Mouse (Mus musculus) lung, embryonic 16.5 days (tissue): ENCODE measurements at regions not wholly inside any gene's neighbourhood (a gene's known extent, or its start where the extent isn't known, plus 50 kb on each side); places are given as distances from the start of the nearest gene placed in this dataset.
"Not testable (repeated sequence)": the region's sequence is repeated elsewhere in the genome, so short reads cannot be mapped to it uniquely, and the experiment has no call there.

ENCODE experiments used
- ATAC-seq: fragments of 200-750 bp; cut with Nextera tagmentation; 2 replicates; pipeline ENCODE4 v1.8.0; 2017; ENCODE audit warnings: low read depth, mild to moderate bottlenecking, moderate library complexity
- H3K27ac ChIP-seq: fragments of 300-500 bp; sonication (generic); 2 replicates; pipeline ENCODE4 v1.5.1; 2014; ENCODE audit warnings: mild to moderate bottlenecking, control low read depth, low read length
- H3K27me3 ChIP-seq: fragments of 300-500 bp; sonication (generic); 2 replicates; pipeline ENCODE4 v1.6.1; 2014; ENCODE audit warnings: low read depth, low read length, mixed read lengths; ENCODE audit not compliant: control insufficient read depth, insufficient read depth
- H3K36me3 ChIP-seq: fragments of 300-500 bp; sonication (generic); 2 replicates; pipeline ENCODE4 v1.6.1; 2014; ENCODE audit warnings: low read length; ENCODE audit not compliant: control insufficient read depth, insufficient read depth
- H3K4me1 ChIP-seq: fragments of 300-500 bp; sonication (generic); replicated peaks from 2 replicates; pipeline ENCODE4 v1.6.1; 2014; ENCODE audit warnings: low read length, mixed read lengths; ENCODE audit not compliant: control insufficient read depth, insufficient read depth
- H3K4me2 ChIP-seq: fragments of 300-500 bp; sonication (generic); 2 replicates; pipeline ENCODE4 v1.6.1; 2014; ENCODE audit warnings: low read depth, low read length, control low read depth
- H3K4me3 ChIP-seq: fragments of 300-500 bp; sonication (generic); 2 replicates; pipeline ENCODE4 v1.5.1; 2014; ENCODE audit warnings: mild to moderate bottlenecking, low read length, control low read depth
- H3K9ac ChIP-seq: fragments of 300-500 bp; sonication (generic); 2 replicates; pipeline ENCODE4 v1.6.1; 2014; ENCODE audit warnings: low read length, control low read depth
- H3K9me3 ChIP-seq: fragments of 300-500 bp; sonication (generic); 2 replicates; pipeline ENCODE4 v1.6.1; 2016; ENCODE audit warnings: low read length; ENCODE audit not compliant: control insufficient read depth
- WGBS: fragments of 180-500 bp; shearing (Covaris S2); extraction: QIAGEN DNeasy Blood & Tissue Kit; methylation state at CpG from one replicate; pipeline ENCODE4 v1.1.7; 2014; 5-methylcytosine and 5-hydroxymethylcytosine counted together

DNA sequence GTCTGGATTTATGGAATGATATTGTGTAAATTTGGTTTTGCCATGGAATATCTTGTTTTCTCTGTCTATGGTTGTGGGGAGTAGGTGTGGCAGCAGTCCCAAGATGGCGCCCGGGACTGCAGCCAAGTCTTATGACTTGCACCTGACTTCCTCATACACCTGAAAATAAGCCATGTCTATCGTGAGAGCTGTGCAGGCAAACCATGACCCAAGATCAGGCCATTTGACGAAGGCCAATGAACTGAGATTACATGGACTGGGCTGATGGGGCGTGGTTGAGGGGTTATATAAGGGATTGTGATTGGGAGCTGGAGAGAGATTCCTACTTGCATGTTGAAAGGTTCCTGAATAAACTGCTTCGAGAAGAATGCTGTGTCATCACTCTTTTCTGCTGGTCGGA lies 139.5 kb downstream of the Slc6a15 start:
- H3K9ac ChIP-seq, ATAC-seq: not testable (repeated sequence)
- WGBS: 88% methylated on average over 7 of the region's 7 CpGs

DNA sequence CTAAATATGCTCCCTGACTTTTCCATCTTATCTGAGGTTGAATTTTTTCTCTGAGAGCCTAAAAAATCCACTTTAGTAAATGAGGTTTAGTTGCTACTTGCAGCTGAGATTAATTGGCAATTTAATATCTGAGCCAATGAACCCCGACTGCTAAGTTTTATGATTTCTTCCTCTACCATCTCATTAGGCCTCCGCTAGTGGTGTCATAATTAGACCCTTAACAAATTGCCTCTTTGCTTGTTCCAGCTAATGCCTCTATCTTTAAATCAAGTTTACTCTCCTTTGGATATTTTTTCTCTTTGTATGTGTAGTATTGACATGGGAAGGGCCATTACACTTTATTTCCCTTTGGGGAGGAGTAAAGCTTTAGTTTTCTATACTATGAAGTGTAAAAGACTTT lies 176.9 kb downstream of the Slc6a15 start:
- H3K27me3 ChIP-seq: no peaks in the 10 kb centered on the region
- no peak for ATAC-seq
- H3K9ac ChIP-seq: no peak overlapping the region
- no peak overlapping the region for H3K4me3 ChIP-seq
- H3K27ac ChIP-seq: no peak overlapping the region
- no peaks in the 10 kb centered on the region for H3K4me1 ChIP-seq
- H3K4me2 ChIP-seq: no peak overlapping the region
- no peaks in the 10 kb centered on the region for H3K9me3 ChIP-seq
- 93% methylated on average over 2 of the region's 2 CpGs for WGBS
- no peaks in the 10 kb centered on the region for H3K36me3 ChIP-seq

More for the DNA sequence above, 139.5 kb downstream of the Slc6a15 start:
- not testable (repeated sequence) for H3K4me3 ChIP-seq, H3K27ac ChIP-seq, H3K4me2 ChIP-seq, H3K36me3 ChIP-seq, H3K27me3 ChIP-seq, H3K4me1 ChIP-seq, H3K9me3 ChIP-seq

DNA sequence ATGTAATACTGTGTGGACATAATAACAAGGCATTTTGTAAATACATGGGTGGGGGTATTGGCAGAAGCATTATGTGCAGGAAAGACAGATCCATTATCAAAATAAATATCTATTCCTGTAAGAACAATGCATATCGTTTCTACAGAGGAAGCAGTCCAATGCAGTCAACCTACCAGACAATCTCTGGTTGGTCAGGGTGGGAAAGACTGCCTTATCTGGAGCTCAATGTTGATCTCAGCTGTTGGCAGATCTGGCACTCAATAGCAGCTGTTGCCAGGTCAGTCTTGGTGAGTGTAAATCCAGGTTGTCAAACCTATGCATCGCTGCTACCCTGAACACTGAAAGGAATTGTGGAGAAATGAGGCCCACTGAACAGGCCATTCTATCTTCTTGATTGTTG lies 181.9 kb downstream of the Slc6a15 start:
- peak; percentile 59; the same call in 1 of the 2 replicates for ATAC-seq
- H3K4me2 ChIP-seq: no peak overlapping the region
- no peak overlapping the region for H3K9ac ChIP-seq
- H3K4me1 ChIP-seq: no peaks in the 10 kb centered on the region
- no peaks in the 10 kb centered on the region for H3K27me3 ChIP-seq
- WGBS: 57% methylated on average over 2 of the region's 2 CpGs
- H3K9me3 ChIP-seq: no peaks in the 10 kb centered on the region
- no peak overlapping the region for H3K27ac ChIP-seq
- H3K4me3 ChIP-seq: no peak overlapping the region
- H3K36me3 ChIP-seq: no peaks in the 10 kb centered on the region

DNA sequence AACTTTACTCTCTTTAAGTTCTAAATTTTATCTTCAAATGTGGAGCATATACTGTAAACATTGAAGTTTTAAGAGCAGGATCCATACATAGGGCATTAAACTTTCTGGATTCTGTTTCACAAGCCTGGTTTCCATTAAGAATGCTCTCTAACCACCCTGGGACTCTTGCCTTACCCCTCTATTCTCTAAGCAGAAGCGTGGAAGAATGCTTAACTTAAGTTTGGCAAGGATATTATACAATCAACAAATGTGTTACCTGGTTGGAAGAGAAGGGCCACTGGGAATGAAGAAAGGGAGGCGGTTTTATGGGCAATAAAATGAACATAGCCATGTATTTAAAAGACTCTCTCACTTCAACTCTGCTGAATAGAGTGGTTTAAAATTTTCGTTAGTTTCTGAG lies 217.5 kb downstream of the Slc6a15 start:
- H3K9ac ChIP-seq: no peak overlapping the region
- H3K36me3 ChIP-seq: no peaks in the 10 kb centered on the region
- WGBS: 67% methylated on average over 3 of the region's 3 CpGs
- no peaks in the 10 kb centered on the region for H3K9me3 ChIP-seq
- no peak for ATAC-seq
- no peak overlapping the region for H3K4me2 ChIP-seq
- H3K4me3 ChIP-seq: no peak overlapping the region
- no peaks in the 10 kb centered on the region for H3K27me3 ChIP-seq
- no peak overlapping the region for H3K27ac ChIP-seq
- H3K4me1 ChIP-seq: no peaks in the 10 kb centered on the region

DNA sequence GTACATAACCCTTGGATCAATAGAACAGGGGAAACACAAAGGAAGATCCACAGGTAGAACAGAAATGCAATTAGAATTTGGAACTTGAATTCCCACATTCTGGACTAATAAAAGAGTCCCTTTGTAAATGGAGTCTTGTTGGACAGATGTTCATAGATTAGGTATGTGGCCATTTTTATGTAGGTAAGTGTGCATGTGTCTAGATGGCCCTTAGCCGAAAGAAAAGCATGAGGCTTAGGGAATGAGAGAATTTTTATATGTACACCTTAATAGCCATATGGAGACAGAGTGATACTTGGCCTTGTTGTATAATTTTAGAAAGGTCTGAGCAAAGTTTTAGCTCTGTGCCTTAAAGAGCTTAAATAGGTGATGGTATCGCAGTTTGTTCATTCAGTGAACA lies 217.9 kb downstream of the Slc6a15 start:
- ATAC-seq: no peak
- no peak overlapping the region for H3K9ac ChIP-seq
- no peaks in the 10 kb centered on the region for H3K9me3 ChIP-seq
- H3K27ac ChIP-seq: no peak overlapping the region
- 89% methylated on average over 2 of the region's 2 CpGs for WGBS
- no peaks in the 10 kb centered on the region for H3K27me3 ChIP-seq
- no peaks in the 10 kb centered on the region for H3K36me3 ChIP-seq
- H3K4me3 ChIP-seq: no peak overlapping the region
- H3K4me2 ChIP-seq: no peak overlapping the region
- H3K4me1 ChIP-seq: no peaks in the 10 kb centered on the region

DNA sequence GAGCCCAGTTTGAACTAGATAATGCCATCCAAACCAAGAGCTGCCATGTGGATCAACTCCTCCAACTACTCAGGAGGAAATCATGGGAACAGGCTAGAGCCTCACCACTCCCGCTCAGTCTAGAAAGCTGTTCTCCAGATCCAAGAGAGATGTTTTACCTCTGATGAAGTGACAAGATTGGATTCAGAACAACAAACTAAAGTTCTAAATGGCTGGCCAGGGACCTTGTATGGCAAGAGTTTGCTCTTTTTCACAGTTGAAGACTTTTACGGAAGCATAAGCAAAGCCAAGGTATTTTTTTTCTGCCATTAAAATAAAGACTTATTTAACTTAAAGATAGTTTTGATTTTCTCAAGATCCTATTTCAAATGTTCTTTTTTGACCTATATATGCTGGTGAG lies 224.4 kb downstream of the Slc6a15 start:
- H3K4me2 ChIP-seq: no peak overlapping the region
- 82% methylated on average over 2 of the region's 2 CpGs for WGBS
- no peaks in the 10 kb centered on the region for H3K4me1 ChIP-seq
- H3K4me3 ChIP-seq: no peak overlapping the region
- no peaks in the 10 kb centered on the region for H3K36me3 ChIP-seq
- no peaks in the 10 kb centered on the region for H3K9me3 ChIP-seq
- H3K27me3 ChIP-seq: no peaks in the 10 kb centered on the region
- H3K9ac ChIP-seq: no peak overlapping the region
- ATAC-seq: no peak
- H3K27ac ChIP-seq: no peak overlapping the region

DNA sequence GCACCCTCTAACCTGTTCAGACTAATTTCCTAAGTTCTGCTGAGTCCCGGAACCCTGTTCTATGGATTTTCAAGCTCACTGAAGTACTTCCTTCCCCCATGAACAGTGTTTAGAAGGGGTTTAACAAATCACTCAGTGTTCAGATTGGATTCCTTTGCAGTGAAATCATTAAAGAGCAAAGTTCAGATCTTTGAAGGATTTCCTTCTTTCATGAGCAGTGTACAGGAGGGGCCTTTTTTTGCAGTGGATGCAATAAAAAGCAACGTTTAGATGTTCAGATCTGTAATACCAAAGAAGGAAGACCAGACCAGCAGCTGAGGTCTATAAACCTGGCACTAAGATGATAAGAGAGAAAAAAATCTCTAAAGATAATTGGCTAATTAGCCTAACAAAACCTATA lies 273.6 kb downstream of the Slc6a15 start:
- no peak for ATAC-seq
- Histone ChIP-seq H3K36me3 (no peaks in the 10 kb centered on the region), H3K9me3 (no peaks in the 10 kb centered on the region), H3K27me3 (no peaks in the 10 kb centered on the region), H3K4me2 (no peak overlapping the region), H3K4me3 (no peak overlapping the region), H3K27ac (no peak overlapping the region), H3K9ac (no peak overlapping the region), H3K4me1 (no peaks in the 10 kb centered on the region)
- WGBS: 55% methylated on average over 2 of the region's 2 CpGs

DNA sequence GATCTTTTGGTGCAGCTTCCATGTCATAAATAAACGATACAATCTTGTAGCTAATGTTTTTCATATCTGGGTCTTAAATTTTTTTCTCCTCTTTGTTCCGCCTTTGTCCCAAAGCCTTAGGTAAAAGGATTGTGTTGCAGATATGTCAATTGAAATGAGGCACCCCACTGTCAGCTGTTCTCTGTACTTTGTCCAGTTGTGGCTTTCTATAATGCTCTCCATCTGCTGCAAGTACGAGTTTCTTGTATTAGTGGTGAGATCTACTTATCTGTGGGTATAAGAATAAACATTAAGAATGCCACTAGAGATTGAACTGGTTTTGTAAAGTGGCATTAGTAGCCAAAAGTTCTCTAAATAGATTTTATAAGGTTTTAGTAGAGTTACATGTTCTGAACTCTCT lies 282.3 kb downstream of the Slc6a15 start:
- Histone ChIP-seq H3K4me3 (no peak overlapping the region), H3K36me3 (no peaks in the 10 kb centered on the region), H3K4me2 (no peak overlapping the region), H3K27me3 (no peaks in the 10 kb centered on the region), H3K9ac (no peak overlapping the region), H3K9me3 (no peaks in the 10 kb centered on the region), H3K4me1 (no peaks in the 10 kb centered on the region), H3K27ac (no peak overlapping the region)
- no peak for ATAC-seq
- 74% methylated on average over 3 of the region's 3 CpGs for WGBS

DNA sequence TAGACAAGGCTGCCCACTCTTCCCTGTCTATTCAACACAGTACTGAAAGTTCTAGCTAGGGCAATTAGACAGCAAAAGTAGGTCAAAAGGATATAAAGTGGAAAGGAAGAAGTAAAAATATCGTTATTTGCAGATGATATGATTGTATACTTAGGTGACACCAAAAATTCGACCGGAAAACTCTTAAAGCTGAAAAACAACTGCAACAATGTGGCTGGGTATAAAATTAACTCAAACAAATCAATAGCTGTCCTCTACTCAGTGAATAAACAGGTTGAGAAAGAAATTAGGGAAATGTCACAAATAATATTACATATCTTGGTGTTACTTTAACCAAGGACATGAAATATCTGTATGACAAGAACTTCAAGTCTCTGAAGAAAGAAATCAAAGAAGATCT lies 305.5 kb downstream of the Slc6a15 start:
- Histone ChIP-seq H3K36me3 (no peaks in the 10 kb centered on the region), H3K4me2 (no peak overlapping the region), H3K4me1 (no peaks in the 10 kb centered on the region), H3K27ac (no peak overlapping the region), H3K9me3 (no peaks in the 10 kb centered on the region), H3K27me3 (no peaks in the 10 kb centered on the region), H3K9ac (no peak overlapping the region), H3K4me3 (no peak overlapping the region)
- 71% methylated on average over 3 of the region's 3 CpGs for WGBS
- no peak for ATAC-seq

DNA sequence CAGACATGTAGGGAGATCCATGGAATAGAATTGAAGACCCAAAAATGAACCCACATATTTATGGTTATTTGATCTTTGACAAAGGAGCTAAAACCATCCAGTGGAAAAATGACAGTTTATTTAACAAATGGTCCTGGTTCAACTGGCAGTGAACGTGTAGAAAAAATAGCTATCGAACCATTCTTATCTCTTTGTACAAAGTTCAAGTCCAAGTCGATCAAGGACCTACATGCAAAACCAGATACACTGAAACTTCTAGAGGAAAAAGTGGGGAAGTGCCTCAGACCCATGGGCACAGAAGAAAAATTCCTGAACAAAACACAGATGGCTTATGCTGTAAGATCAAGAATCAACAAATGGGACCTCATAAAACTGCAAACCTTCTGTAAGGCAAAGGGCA lies 306.2 kb downstream of the Slc6a15 start:
- Histone ChIP-seq H3K9ac (no peak overlapping the region), H3K4me3 (no peak overlapping the region), H3K36me3 (no peaks in the 10 kb centered on the region), H3K27me3 (no peaks in the 10 kb centered on the region), H3K9me3 (no peaks in the 10 kb centered on the region), H3K27ac (no peak overlapping the region), H3K4me2 (no peak overlapping the region), H3K4me1 (no peaks in the 10 kb centered on the region)
- no peak for ATAC-seq
- 67% methylated on average over 3 of the region's 3 CpGs for WGBS
